Mouse (Mus musculus) right cerebral cortex, postnatal 25 days (tissue): ENCODE measurements around the gene Ankle2.
A peak's percentile ranks its signal among the peaks of the same experiment; 100 is the strongest.

Experiments
- DNase-seq: peaks from one replicate; pipeline ENCODE4 v3.0.0; 2022

Gene Ankle2

GRCm38 (mm10) chr5:110285156-110285555 lies 54.4 kb downstream of the Ankle2 start:
- DNase-seq, result no peak

- DNase-seq, result peak; percentile 83
Measured at GRCm38 (mm10) chr5:110285770-110286445, 55.1 kb downstream of the Ankle2 start, which contains the start of the genes Pxmp2 and Pole. Pxmp2 (minus strand) TSS chr5:110286186. Pole (plus strand) TSS chr5:110286306.

- no peak for DNase-seq
Measured at GRCm38 (mm10) chr5:110286446-110287083, 55.8 kb downstream of the Ankle2 start.

- no peak for DNase-seq
Measured at GRCm38 (mm10) chr5:110287084-110287475, 56.3 kb downstream of the Ankle2 start.

GRCm38 (mm10) chr5:110291649-110292048 lies 60.8 kb downstream of the Ankle2 start:
- no peak for DNase-seq

- DNase-seq, result no peak
Measured at GRCm38 (mm10) chr5:110296637-110297036, 65.8 kb downstream of the Ankle2 start.

GRCm38 (mm10) chr5:110300591-110300990 lies 69.8 kb downstream of the Ankle2 start:
- no peak for DNase-seq
